Mouse (Mus musculus) heart, adult 9 months (tissue): Measurements from ENCODE around the gene Fam196b.

Experiments used
- DNase-seq, 2 experiments: peaks; one replicate each; pipeline ENCODE4 v3.0.0; 2022; ENCODE audit warnings: low spot score in 2 of 2

The Fam196b gene

DNA sequence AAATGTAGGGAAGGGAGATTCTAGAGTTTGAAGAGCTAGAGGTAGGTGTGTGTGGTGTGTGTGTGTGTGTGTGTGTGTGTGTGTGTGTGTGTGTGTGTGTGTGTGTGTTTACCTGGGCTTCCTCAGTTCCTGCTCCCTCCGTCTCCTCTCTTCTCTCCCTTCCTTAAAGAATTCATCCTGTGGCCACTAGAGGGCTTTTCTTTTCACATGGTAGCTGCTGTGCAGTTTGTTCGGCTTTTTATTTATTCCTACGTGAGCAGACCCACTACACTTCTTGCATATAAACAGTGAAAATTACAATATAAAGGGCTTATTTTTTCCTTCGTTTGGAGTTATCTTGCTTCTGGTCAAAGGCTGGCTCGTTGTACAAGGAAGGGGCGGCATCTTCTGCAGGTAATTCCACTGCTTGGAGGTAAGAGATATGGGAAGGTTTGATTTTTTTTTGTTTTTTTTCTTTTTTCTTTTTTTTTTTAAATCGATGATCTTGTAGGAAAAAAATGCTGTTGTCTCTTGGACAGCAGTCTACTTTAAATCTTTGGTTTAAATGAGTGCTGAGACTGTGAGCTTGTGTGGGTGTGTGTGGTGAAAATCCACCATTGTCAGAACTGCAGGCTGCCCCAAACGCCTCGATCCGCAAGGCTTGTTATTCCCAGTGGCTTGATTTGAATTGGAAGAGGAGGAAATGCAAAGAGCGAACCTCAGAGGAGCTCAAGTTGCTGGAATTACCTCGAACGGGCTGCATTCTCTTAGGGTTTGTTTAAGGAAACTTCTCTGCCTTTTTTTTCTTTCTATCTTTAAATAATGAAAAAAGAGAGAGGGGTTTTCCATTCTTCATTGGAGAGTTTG lies at the start of gene Fam196b:
Gene Fam196b (plus strand): TSS at position 289 of the 846 bp plus-strand sequence.
- no peak for DNase-seq

DNA sequence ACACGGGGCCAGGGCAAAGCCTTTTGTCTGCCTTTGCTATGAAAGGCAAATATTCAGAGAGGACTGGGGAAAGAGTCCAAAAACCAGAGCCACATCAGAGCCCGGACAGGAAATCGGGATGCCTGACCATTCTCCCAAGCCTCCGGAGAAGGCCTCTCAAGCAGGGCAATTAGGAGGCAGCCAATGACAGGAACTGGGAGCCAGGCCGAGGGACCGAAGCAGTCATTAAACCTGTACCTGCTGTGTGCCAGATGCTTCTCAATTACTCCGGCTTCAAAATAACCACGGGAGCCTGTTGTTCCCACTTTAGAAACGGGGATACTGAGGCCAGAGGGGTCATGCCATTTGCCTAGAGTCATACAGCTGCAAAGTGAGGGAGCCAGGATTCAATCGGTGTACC lies 42.6 kb upstream of the Fam196b start:
- no peak for DNase-seq

DNA sequence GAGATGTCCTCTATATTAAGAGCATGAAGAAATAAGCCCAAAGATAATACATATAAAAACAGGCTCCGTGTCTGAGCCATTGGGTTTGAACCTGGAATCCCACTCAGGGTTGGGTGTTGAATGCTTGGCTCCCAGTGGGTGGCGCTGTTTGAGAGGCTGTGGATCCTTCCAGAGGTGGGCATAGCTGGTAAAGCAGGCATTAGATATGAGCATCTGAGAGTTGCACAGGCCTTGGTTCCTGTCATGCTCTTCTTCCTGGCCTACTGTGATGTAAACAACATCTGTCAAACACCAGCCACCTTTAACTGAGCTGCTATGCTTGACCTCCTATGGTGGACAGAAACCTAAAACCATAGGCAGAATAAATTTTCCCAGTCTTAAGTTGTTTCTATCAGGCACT lies 38.7 kb upstream of the Fam196b start:
- DNase-seq: no peak

DNA sequence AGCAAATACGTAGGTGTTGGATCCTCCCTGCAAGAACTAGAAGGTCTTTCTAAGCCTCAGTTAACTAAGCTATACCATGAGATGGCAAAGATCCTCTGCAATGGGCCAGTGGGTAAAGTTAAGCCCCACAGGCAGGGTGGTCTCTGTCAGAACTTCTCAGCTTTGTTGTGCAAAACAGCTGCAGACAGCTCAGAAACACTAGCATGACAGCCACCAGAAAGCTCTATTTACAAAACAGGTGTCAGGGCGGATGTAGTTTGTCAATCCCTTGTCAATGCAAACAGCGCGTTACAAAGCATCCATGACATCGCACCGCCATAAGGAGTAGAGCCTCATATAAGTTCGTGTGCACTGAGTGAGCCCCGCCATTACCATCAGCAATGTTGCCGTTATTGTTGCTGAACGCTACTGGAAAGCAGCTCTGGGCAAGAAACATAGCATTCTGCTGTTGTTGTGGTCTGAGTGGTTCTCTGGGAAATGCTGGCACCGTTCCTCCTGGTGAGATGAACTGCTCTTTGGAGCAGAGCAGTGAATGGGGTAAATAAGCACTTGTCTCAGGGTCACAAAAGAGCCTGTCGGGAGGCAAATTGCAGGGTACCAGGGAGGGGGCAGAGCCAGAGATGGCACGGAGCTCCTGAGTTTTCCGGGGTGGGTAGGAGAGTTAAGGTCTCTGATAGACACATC lies 38.1 kb upstream of the Fam196b start:
- DNase-seq: no peak

DNA sequence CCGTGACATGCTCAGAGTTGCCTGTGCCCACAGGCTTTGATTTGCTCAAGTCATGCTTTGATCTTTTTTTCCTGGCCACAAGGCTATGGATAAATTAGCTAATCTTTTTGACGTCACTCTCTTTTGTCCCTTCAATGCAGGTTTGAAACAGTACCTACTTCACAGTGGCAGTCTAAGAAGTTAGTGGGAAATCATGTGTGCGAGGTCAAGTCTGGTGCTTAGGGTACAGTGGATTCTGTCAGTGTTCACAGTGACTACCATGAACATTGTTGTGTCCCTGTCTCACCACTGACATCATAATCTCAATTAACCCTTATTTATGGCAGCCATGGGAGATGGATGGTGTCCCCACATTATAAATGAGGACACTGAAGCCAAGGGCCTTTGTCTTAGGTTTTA lies 37.6 kb upstream of the Fam196b start:
- no peak for DNase-seq

DNA sequence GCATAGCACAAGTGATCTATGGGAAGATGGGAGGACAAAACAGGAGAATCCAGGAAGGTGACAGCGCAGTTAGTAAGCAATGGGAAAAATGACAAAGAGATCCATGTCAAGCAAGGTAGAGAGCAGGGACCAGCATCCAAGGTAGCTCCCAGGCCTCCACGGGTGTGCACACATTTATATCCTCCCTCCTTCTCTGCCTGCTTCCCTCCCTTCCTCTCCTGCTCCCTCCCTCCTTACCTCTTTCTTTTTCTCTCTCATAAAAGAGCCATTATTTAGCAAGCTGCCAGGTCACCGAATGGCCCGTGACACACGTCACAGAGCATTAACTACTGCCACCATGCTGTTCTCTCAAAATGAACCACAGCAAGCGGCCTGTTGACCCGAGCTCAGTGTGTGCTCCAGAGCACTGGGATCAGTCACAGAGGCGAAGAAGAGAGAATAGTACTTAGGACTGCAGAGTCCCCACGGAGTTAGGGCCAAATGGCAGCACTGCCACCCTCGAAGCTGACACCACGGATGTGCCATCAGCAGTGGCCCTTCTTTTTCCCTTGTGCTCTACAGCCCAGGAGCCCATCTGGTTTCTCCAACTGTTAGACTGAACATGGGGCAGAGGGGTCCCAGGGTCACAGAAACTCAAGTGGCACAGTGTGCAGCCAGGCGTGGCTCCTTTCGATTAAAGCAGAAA lies 30.4 kb upstream of the Fam196b start:
- DNase-seq: no peak

DNA sequence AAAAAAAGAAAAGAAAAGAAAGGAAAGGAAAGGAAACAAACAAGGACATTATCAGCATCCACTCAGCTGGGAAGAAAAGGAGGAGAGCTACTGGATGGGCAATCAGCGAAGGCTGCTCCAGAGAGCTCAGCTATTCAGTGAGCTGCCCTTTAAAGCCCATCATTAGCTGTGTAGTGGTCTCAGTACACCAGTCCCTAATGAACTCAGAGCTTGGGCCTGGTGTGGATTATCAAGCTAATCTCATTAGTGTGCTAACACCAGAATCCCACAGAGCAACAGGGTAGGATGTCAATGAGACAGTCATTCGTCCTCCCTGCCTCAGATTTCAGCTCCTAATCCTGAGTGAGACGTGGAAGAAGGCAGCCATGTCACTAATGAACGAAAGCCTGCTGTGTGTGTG lies 24.4 kb upstream of the Fam196b start:
- DNase-seq: no peak

DNA sequence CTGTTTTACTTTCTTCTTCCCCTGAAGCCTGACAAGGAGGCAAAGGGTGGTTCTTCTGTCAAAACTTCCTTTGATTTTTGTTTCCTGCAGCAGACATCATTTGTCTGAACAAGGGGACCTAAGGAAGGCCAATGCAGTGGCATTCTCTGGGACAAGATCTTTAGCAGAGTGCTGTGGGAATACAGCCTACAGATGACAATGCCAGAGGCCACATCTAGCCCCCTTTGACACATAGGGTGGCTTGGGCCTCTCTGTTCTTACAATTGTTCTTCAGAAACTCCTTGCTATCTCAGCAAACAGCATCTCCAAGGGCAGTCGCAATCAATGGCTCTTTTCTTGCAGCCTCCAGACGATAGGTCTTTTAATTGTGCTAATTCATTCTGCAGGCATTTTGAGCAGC lies 23.9 kb upstream of the Fam196b start:
- DNase-seq: no peak

DNA sequence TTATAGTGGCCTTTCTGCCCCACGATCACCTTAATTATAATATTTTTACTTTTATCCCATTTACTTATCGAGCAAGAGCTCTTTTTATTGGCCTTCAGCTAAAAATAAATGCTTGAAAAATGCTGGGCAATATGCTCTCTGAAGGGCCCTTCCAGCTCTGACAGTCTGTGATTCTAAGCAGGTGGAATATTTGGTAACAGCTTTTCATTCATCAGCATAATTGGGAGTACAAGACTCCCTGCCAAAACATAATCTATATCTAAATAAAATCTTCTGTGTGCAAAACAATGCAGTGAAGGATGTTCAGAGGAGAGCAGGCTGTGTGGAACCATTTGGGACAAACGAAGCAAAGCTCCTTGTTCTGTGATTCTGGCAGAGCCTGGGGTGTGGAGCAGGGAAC lies 23.3 kb upstream of the Fam196b start:
- no peak for DNase-seq

DNA sequence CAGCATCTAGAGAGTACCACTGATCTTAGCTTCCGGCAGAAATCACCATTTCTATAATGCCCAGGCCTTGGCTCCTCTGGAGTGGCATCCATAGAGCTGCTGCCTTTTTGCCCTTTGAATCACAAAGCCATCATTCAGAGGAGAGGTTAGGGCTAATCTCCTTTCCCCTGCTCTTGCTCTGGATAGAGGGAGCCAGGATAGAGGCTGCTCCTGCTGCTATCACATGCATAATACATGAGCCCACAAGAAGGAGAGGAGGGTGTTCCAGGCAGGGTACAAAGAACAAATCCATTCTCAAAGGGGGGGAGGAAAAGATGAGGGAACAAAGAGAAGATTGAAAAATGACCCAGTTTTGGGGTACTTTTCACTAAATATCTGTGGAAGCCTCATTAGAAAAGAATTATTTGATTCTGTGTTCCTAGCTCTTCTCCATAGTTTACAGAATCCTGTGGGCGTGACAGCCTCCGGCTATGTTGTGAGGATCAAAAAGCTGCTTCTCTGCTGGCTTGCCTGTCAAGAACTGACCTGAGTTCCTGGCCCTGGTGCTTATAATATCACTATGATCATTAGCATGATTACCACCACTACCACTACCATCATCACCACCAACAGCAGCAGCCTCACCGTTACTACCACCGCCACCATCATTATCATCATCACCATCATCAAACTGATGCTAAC lies 16.8 kb upstream of the Fam196b start:
- no peak for DNase-seq

DNA sequence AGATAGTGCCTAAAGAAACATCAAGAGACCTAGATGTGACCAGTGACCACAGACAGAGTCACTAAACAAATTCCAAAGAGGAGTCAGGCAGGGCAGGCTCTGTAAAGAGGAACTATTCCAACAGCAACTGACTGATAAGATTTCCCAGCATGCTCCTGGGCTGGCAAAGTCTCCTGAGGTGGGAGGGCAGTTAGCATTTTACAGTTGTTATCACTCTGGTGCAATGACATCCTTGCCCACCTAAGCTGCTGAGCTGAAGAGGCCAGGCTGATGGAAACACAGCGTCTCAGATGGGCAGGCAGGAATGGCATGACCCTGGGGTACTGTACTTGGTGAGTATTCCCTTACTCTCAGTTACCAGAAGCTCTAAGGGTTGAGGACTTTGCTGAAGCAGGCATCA lies 15.1 kb upstream of the Fam196b start:
- no peak for DNase-seq

DNA sequence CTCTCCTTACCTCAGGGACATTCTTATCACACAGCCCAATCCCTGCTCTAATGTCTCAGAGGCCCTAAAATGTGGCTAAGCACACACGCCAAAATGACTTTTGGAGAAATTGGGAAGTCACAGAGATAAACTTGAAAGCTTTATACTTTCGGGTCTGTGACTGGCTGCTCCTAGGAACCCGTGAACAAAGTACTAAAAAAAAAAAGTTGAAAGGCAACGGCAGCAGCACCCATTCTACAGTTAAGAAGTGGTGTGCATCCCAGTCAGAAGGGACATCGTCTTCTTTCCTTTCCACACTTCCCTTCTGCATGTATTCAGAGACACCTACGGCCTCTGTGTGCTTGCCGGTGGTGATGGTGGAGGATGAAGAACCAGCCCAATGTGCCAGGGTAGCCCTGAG lies 14.6 kb upstream of the Fam196b start:
- DNase-seq: no peak

DNA sequence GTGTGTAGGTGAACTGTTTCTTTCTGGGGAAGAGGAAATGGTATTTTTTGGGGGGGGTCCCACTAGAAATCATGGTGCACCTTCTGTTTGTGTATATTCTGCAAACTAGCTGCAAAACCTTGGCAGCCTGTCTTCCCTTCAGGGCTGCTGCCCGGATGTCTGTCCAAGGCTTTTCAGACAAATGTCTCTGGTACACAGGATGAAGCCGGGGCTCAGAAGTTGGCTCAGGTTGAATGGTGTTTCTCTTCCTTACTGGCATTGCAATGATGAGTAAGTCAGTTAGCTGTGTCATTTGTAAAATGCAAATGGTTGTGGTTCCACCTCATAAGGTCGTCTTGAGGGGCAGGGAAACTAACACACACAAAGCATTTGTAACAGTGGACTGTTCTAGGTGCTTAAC lies 8.4 kb upstream of the Fam196b start:
- DNase-seq: no peak

DNA sequence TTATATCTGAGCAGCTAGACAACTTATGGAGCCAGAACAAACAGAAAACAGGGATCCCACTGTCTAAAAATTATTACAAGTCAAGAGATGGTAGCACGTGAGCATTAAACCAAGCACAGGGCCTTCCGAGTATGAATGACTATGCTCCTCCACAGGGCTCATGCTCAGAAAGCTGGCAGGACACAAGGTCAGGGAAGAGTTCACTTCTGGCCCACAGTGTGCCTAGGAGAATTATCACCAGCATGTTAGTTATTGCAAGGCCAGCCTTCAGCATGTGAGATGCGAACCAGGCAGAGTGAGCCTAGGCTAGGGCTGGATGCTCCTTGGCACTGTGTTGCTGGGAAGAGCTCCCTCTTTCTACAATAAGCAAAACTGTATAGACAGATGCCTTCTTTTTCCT lies 5.9 kb upstream of the Fam196b start:
- no peak for DNase-seq

DNA sequence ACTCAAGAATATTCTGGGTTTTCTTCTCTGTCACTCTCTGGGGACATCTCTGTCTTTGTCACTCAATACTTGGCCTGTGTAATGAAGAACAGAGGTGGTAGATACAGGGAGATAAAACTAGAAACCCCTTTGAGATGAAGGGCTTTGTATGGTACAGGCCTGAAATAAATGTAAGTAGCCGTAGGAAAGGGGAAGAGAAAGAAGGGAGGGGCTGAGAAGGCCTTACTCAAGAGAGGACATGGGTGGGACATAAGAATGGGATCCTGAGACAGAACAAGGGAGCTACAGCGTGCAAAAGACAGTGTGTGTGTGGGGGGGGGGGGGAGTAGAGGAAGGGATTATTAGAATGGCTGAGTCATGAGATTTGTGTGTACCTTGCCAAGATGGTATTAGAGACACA lies 5.3 kb upstream of the Fam196b start:
- no peak for DNase-seq

DNA sequence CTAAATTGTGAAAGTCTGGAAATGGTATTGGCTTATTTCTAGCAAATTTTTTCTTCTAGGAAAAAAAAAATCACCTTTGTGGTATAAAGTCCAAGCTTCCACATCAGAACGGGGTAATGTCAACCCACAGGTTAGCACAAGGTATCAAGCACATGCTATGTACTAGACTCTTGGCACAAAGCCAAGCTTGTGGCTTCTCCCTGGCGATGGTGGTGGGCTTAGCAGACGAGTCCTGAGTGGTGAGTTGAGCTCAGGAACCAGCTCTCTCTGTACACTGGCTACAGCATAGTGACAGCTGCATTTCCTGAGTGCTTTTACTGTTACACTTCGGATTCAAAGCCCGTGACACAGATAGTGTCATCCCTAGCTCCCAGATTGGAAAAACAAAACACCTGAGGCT lies 2.9 kb upstream of the Fam196b start:
- DNase-seq: no peak

DNA sequence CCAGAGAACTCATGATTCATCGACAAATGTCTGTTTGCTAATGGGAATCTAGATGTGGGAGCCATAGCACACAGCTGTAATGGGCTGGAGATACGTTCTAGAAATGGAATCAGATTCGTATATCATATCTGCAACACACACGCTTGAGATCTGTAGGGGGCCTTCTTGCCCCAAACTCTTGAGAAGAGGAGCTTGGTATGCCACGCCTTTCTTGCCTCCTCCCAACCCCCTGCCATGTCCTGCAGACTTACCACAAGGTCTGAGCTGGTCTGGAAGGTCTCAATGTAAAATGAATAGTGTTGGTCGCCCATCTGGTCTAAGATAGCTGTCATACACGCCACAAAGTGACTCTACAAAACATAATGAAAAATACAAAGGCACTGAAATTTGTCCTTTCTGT lies 2.4 kb upstream of the Fam196b start:
- no peak for DNase-seq

DNA sequence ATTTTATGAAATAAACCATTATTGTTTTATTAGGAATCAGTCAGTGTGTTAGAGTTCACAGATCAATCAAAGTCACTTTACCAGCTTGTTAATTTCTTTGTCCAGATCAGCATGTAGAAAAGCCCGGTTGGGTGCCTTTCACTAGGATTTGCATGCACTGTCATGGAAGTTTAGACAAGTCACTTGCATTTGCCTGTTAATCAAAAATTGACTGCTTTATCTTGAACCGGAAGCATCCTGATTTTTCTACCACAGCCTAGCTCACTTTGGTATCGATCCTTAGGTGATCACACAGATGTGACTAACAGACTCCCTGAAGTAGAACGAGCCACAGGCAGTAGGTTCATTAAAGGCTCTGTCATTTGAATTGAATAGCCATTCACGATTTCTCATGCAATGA lies 761 bp downstream of the Fam196b start:
- no peak for DNase-seq

DNA sequence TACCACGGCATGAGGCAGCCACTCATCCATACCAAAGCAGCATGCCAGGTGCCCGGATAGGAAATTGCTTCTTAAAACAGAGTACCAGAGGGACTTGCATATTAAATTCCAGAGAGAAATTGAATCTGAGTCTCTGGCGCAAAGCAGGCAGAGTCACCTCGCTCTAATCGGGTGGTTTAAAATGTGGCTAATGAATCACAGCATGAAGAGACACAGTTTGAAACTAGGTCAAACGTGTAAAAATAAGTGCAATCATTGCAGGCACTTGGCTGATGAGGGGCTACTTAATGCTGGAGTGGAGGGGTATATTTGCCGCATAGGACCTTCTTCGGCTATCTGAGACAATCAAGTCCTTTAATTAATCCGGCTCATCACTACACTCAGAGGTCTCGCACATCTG lies 1.6 kb downstream of the Fam196b start:
- DNase-seq: no peak

DNA sequence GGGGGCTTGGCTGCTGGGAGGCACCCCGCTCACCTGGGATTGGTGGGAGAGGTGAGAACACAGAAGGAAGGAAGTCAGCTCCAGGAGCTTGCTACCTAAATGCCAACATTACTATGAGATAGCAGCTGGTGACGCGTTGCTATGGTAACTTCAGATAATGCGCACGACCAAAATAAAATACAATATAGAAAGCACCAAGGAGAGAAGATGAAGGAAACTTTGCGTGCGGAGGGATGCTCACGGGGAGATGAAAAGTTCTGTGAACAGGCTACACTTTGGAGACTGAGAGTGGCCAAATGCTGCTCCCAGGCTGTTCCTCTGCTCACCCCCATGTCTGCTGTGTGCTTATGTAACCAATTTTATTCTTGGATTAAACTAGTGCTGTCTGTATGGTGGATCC lies 2.4 kb downstream of the Fam196b start:
- DNase-seq: no peak

DNA sequence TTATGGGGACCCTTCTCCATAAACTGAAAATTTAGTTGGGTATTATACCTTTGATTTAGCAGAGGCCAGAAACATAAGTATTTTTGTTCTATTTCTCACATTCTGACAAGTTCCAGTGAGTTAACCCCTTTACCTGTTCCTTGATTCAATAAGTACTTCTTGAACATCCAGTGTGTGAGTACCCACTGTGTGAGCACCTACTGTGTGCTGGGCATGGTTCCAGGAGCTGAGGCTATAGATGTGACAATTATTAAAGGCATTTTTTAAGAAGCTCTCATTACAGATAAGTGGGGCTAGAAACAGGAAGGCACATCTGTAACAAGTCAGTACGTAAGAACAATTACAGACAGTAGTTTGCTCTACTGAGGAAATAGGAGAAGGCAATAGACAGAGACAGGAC lies 4.7 kb downstream of the Fam196b start:
- no peak for DNase-seq

DNA sequence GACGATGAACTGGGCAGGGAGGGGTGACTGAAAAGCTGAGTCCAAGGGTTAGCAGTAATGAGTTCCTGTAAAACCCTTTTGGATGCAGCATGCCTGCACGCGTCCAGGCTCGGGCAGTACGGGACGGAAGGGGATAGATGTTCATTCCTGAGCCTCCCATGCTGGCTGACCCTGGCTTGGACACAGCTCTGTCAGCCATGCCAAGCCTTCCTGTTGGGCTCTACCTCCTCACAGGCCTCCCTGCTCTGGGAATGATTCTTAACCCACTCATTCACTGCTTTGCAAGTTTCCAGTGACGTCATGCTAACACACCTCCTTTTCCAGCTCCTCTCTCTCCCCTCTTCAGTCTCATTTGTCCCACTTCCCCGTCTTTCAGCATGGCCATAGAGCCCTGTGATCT lies 9.0 kb downstream of the Fam196b start:
- DNase-seq: no peak
